11 mouse cellular contexts compared by ENCODE assay signal in genomic region chr7:25230690-25231285, GRCm38 (mm10).
"Had no signal": no experiment of that assay in that cellular context is flagged by ENCODE, and none has a peak within 500 bp of the region (broad histone marks: within the 10 kb centered on the region; RNA-seq: fewer than 3 reads in every experiment).

No protein-coding gene starts in this region.

- H3K4me3 ChIP-seq: intestine, embryonic 15.5 days; kidney, embryonic 15.5 days; left cerebral cortex, adult 2 months; limb, embryonic 15.5 days; liver, embryonic 12.5 days; midbrain, embryonic 13.5 days; neural tube, embryonic 12.5 days had no signal

- H3K9me3 ChIP-seq: intestine, embryonic 15.5 days; kidney, embryonic 15.5 days; limb, embryonic 15.5 days; liver, embryonic 12.5 days; midbrain, embryonic 13.5 days; neural tube, embryonic 12.5 days had no signal

- H3K9ac ChIP-seq: intestine, embryonic 15.5 days; kidney, embryonic 15.5 days; limb, embryonic 15.5 days; liver, embryonic 12.5 days; midbrain, embryonic 13.5 days; neural tube, embryonic 12.5 days had no signal

- ATAC-seq: intestine, embryonic 15.5 days; liver, embryonic 12.5 days; midbrain, embryonic 13.5 days had no signal

- H3K27ac ChIP-seq: intestine, embryonic 15.5 days; kidney, embryonic 15.5 days; left cerebral cortex, adult 2 months; limb, embryonic 15.5 days; liver, embryonic 12.5 days; midbrain, embryonic 13.5 days; neural tube, embryonic 12.5 days; stomach, postnatal 0 days had no signal

- H3K27me3 ChIP-seq: intestine, embryonic 15.5 days; kidney, embryonic 15.5 days; limb, embryonic 15.5 days; liver, embryonic 12.5 days; midbrain, embryonic 13.5 days; neural tube, embryonic 12.5 days had no signal

- H3K4me2 ChIP-seq: intestine, embryonic 15.5 days; kidney, embryonic 15.5 days; limb, embryonic 15.5 days; liver, embryonic 12.5 days; midbrain, embryonic 13.5 days; neural tube, embryonic 12.5 days had no signal

- DNase-seq: kidney, adult 18-20 months; lung, adult 18-20 months; right cerebral cortex, postnatal 25 days had no signal
